Mouse (Mus musculus) left cerebral cortex, adult 2 months (tissue): ENCODE measurements at regions not wholly inside any gene's neighbourhood (a gene's known extent, or its start where the extent isn't known, plus 50 kb on each side); places are given as distances from the start of the nearest gene placed in this dataset.

ENCODE experiments used
- DNase-seq, 2 experiments: peaks; one replicate each; pipeline ENCODE4 v3.0.0; 2021 to 2022; ENCODE audit warnings: low spot score in 2 of 2, mixed read lengths in 1 of 2; ENCODE audit errors: extremely low spot score in 1 of 2
- H3K27ac ChIP-seq: fragments of 200-600 bp; 2 replicates; pipeline ENCODE4 v1.8.1; 2022
- H3K4me3 ChIP-seq: fragments of 200-600 bp; 2 replicates; pipeline ENCODE4 v1.8.1; 2022
- CTCF ChIP-seq: fragments of 200-600 bp; IDR thresholded peaks from 2 replicates; pipeline ENCODE4 v1.8.1; 2022; ENCODE audit warnings: antibody characterized with exemption, mild to moderate bottlenecking, moderate library complexity
- intact Hi-C: fragments of 180-260 bp; cut with DNase I; formaldehyde crosslinking; loops from one replicate; pipeline ENCODE4 v1.15.1; 2025

DNA sequence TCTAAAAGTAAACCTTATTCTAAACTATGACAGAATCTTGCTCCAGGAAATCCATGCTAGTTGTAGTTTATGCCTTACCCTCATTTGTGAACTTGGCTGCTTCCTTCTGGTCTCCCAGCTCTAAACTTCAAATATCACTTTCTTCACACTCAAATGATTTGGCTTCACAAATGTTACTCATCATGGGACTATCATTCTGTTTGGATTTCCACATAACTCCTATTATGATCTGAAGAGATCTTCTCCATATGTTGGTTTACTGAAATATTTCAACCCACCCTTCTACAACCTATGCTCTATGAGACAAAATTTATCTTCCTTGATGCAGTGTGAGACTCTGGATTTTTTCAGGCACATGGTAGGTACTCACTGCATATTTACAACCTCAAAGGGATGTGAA lies 381.7 kb downstream of the Brinp1 start:
- no peak overlapping the region for H3K4me3 ChIP-seq
- TF ChIP-seq CTCF = no peak
- no peak overlapping the region for H3K27ac ChIP-seq
- DNase-seq = no peak
- intact Hi-C loops = no loop called here

DNA sequence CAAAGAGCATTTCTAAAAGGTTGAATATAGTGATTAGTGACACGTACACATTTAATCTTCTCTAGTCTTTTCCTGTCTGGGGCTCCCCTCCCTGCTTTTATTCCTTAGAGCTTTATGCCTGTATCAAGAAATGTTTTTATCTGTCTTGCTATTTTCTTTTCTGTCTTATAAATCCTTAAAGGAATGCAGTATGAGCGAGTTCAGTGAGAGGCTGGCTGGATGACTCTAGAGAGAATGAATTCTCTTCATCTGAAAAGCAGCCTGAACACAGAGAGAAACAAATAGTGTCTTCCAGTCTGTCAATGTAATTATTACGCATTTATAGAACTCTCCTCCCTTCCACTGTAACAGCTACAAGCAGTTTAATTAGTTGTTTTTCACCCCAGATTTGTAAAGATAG lies 417.9 kb downstream of the Brinp1 start:
- intact Hi-C loops = no loop called here
- no peak for TF ChIP-seq CTCF
- Histone ChIP-seq H3K4me3 (no peak overlapping the region), H3K27ac (no peak overlapping the region)
- no peak for DNase-seq

DNA sequence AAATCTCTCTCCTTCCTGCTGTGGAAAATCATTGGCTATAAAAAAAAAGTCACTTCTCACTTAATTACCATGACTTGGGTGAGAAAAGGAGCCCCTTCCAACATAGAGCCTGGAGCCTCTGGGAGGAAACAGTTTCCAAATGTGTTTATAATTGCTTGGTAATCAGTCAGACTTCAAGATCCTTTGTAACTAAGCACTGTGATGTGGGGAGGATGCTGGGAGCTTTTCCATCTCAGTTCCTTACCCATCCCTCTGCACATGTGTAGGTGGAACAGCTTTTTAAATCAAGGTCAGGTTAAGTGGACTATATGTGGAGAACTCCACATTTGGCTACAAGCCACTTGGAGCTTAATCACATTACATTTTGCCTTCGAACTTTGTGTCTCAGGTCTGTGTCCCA lies 418.4 kb downstream of the Brinp1 start:
- DNase-seq = no peak
- Histone ChIP-seq H3K4me3 (no peak overlapping the region), H3K27ac (no peak overlapping the region)
- intact Hi-C loops = no loop called here
- TF ChIP-seq CTCF = no peak

DNA sequence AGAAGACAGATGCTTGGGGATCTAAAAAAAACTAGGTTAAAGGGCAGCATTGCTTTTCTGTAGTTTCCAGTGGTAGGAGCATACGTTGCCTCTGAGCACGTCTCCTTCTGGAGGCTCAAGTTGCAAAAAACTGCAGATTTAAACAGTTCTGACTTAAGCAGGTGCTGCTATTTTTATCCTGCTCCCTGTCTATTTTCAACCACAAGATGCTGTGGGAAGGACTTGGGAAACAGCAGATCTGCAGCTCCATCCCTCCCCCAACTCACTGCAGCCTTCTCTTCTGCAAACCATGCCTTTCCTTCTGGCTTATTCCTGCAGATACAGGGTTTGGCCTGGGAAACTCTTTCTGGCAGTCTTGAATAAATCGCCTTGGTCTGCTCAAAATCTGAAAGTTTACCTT lies 422.1 kb downstream of the Brinp1 start:
- intact Hi-C loops = no loop called here
- Histone ChIP-seq H3K27ac (peak overlapping the region; percentile 37), H3K4me3 (no peak overlapping the region)
- DNase-seq = peak in 1 of 2 experiments; percentile 10
- no peak for TF ChIP-seq CTCF

DNA sequence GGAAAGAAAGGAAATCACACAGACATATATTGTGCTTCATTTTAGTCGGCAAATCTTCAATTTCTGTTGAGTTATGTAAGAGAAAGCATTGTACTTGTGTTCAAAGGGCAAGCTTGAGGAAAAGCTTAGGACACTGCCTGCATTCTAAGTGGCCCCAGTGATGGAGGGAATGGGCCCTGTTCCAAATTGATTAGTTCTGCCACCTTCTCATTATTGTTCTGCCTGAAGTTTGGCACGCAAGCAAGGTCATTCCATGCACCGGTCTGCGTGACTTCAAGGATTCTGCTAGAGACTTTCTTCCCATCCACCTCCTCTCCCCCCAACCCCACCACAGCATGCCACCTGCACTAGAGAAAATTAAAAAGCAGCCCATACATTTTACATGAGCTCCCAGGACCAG lies 466.2 kb downstream of the Brinp1 start:
- TF ChIP-seq CTCF = no peak
- H3K27ac ChIP-seq = no peak overlapping the region
- intact Hi-C loops = no loop called here
- DNase-seq = no peak
- H3K4me3 ChIP-seq = no peak overlapping the region

DNA sequence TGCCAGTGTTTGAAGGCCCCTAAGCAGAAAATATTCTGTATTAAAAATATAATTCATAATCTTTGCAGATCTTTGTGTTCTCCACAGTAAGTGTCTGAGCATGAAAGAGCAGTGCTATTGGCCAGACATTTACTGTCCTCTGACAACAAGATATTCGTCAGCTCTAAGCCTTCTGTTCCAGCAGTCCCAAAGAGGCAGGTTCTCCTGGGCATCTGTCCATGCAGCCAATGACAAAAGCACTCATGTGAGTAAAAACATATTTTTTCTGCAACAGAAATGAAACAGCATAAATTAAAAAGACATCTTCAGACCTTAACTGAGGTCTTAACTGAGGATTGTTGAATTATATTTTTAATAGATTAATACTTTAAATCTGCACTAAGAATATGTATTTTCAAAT lies 467.3 kb downstream of the Brinp1 start:
- no peak overlapping the region for H3K27ac ChIP-seq
- DNase-seq = no peak
- H3K4me3 ChIP-seq = no peak overlapping the region
- TF ChIP-seq CTCF = no peak
- intact Hi-C loops = no loop called here

DNA sequence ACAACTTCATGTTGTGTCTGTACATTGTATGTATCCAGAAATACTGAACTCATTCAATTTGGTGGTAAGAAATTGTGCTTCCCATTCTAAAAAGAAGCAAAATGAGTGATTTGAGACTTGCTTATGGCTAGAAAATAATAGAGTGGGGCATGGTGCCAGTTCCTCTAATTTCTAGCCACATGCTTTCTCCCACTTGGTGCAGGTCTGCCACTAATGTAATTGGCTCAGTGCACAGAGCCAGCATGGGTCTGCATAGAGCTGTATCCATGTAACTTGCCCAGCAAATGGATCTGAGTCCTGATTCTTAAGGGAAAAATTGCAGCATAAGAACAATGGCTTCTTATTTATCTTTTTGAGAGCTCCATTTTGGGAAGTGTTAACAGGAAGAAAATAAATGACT lies 492.4 kb downstream of the Brinp1 start:
- Histone ChIP-seq H3K27ac (no peak overlapping the region), H3K4me3 (no peak overlapping the region)
- no peak for DNase-seq
- intact Hi-C loops = no loop called here
- no peak for TF ChIP-seq CTCF

DNA sequence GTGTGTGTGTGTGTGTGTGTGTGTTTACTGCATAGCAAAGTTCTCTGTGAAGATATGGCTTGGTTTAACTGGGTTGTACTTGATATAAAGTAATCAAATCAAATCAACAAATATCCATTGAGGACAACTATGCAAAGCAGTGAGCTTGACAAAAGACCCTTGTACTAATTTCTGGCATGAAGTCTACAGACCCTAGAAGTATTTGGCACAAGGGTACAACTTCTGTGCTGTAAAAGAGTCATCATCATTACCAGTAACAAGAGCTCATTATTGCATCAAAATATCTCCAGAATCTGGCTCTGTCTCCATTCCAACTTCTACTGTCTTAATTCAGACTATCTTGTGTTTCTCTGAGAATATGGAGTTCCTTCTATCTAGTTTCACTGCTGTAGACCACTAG lies 538.2 kb downstream of the Brinp1 start:
- no peak for DNase-seq
- H3K4me3 ChIP-seq = no peak overlapping the region
- no peak overlapping the region for H3K27ac ChIP-seq
- intact Hi-C loops = no loop called here
- no peak for TF ChIP-seq CTCF

DNA sequence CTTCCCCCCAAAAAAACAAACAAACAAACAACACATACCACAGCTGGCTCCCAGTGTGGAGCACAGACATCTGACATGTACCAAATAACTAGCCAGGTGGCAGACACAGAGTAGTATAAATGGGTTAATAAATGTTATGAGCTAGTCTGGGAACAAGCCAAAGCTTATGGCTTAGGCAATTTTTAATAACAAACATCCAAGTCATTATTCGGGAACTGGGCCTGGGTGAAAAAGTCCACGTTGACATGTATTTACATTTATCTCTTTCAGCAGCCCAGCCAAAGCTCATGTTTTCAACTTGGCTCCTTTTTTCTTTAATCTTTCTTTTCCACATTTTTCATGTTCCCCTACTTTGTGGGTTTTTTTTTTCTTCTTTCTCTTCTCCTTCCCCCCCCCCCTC lies 543.4 kb downstream of the Brinp1 start:
- no peak overlapping the region for H3K27ac ChIP-seq
- H3K4me3 ChIP-seq = no peak overlapping the region
- TF ChIP-seq CTCF = no peak
- no peak for DNase-seq
- intact Hi-C loops = no loop called here

DNA sequence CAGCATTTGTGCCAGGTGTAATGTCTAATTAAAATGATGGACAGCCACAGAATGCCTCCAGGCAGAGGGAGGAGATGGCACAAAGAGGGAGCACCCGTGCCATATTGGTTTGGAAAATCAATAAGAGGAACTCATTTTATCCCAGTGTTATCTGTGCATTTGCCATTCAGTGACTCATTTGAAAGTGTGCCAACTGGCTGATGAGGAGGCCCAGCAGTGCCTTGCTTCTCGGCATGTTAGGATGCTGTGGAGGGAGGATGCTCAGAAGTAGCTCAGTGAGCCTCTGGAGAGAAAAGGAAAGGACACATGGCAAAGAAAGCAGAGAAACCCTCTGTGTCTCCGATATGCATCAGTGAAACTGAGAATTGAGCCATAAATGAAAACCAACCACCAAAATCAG lies 549.8 kb downstream of the Brinp1 start:
- intact Hi-C loops = no loop called here
- TF ChIP-seq CTCF = no peak
- DNase-seq = no peak
- Histone ChIP-seq H3K27ac (no peak overlapping the region), H3K4me3 (no peak overlapping the region)

DNA sequence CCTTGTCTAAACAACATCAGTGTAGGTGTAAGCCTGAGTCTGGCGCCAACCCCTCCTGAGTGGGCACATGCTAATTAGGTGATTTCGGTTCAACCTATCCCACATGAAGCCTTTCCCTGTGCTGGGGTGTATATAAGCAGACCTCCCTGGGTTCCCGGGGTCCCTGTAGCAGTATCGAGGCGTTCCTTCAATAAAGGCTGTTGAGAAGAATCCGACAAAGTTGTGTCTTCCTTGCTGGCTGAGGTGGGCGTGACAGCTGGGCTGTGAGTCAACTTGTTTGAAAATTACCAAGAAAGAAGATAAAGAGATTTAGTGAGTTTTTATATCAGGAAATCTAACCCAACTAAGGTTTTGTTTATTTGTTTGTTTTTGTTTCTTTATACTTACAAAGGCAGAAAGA lies 567.1 kb downstream of the Brinp1 start:
- Histone ChIP-seq H3K27ac (no peak overlapping the region), H3K4me3 (no peak overlapping the region)
- no peak for TF ChIP-seq CTCF
- DNase-seq = peak; percentile 24 to 45
- intact Hi-C loops = loop anchor here (10.0 kb wide), 1 partner anchor 258 kb away; no protein-coding TSS in a partner anchor

DNA sequence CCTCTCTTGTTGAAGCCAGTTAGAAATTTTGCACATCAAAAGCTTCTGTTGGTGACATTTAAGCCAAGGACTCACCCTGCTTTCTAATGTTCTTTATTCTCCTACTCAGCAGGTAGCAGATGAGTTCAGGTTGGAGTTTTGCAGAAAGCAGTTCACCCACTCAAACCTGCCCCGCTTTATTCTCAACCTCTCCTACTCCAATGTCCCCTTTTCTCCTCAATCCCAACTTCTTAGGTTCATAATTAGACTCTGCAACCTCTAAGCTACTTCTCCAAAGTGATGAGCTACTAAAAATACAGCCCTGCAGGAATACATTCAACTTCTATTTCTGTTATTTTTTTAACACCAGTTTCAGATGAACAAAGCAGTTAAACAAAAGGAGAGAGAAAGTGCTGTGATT lies 572.2 kb downstream of the Brinp1 start:
- no peak for DNase-seq
- Histone ChIP-seq H3K27ac (no peak overlapping the region), H3K4me3 (no peak overlapping the region)
- intact Hi-C loops = loop anchor here (10.0 kb wide), 1 partner anchor 263 kb away; no protein-coding TSS in a partner anchor
- no peak for TF ChIP-seq CTCF

DNA sequence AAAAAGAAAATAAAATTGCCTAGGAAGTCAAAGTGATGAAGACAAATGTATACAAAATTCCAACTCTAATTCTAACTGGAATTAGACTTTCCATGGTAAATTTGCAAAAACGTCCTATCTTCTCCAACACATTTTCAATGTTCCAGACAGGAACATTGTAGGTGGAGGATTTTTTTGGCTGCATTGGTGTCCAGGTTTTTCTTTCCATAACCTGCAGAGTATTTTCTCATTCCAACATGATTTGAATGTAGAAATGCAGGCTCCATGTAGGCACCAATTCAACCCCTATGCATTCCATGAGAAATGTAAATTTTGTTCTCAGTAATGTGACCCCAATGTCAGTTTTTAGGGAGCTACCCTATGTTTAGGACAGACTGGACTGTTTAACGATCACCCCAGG lies 586.2 kb downstream of the Brinp1 start:
- Histone ChIP-seq H3K27ac (no peak overlapping the region), H3K4me3 (no peak overlapping the region)
- no peak for TF ChIP-seq CTCF
- intact Hi-C loops = no loop called here
- DNase-seq = no peak

DNA sequence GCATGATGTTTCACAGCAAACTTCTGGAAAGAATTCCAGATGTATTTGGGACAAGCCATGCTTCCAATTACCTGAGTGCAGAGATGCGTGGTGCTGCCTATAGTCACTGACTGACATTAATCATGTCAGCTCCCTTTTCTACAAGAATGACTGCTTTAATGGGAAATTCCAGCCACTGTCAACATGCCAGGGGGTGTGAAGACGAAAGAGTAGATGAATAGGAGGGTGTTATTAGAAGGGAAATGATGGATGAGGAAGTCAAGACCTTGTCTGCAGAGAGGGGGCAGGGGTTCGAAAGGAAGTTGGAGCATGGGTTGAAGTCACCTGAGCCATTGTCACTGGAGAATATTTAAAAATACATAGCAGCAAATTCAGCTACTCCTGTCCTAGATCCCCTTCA lies 634.6 kb downstream of the Brinp1 start:
- no peak for TF ChIP-seq CTCF
- no peak for DNase-seq
- intact Hi-C loops = no loop called here
- Histone ChIP-seq H3K27ac (no peak overlapping the region), H3K4me3 (no peak overlapping the region)
